24 mouse cellular contexts compared by ENCODE assay signal in the genomic region with DNA sequence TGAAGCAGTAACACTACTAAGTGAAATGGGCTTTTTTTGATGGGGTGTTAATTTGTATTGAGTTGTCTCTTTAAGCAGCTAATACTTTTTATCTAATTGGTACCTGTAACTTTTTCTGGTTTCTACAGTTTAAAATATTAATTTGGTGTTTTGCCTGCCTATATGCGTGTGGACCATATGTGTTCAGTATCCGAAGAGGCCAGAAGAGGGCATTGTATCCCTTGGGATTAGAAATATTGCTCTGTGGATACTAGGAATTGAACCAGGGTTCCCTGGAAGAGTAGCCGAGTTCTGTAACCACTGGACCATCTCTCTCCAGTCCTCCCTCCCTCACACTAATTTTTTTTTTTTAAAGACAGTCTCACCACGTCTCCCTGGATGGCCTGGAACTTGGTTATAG. TPM values are rescaled to one million over a fixed set of nuclear protein-coding genes. Genes with fewer than 3 reads are reported as not detected.
DNase-seq lines count a peak whose midpoint lies in the region; ATAC-seq and TF ChIP-seq lines count a peak whose summit lies in the region.
"Had no signal": no experiment of that assay in that cellular context is flagged by ENCODE, and none has a peak within 500 bp of the region (broad histone marks: within the 10 kb centered on the region; RNA-seq: fewer than 3 reads in every experiment).

No protein-coding gene starts in this region.

- peak; percentile 42 for TF ChIP-seq CTCF in intestine, postnatal 0 days (IDR thresholded peaks at IDR 0.05; ENCODE audit: low read depth)
- TF ChIP-seq CTCF in lung, embryonic 14.5 days (IDR thresholded peaks at IDR 0.05; ENCODE audit: low read depth): peak; percentile 26; the same call in 1 of the 2 replicates
- peak; percentile 55 for TF ChIP-seq CTCF in midbrain, postnatal 0 days (IDR thresholded peaks at IDR 0.05)

- H3K4me3 ChIP-seq in intestine, postnatal 0 days (ENCODE audit: low read depth, low read length): no peak overlapping the region
- no peak overlapping the region for H3K4me3 ChIP-seq in intestine, embryonic 15.5 days (replicated peaks)
- H3K4me3 ChIP-seq in lung, embryonic 14.5 days (ENCODE audit: low read depth, low read length): no peak overlapping the region
- H3K4me3 ChIP-seq in midbrain, postnatal 0 days (ENCODE audit: low read depth, low read length): no peak overlapping the region
- H3K4me3 ChIP-seq in midbrain, embryonic 15.5 days: no peak overlapping the region
- H3K4me3 ChIP-seq: erythroblast, embryonic 14.5 days; heart, embryonic 13.5 days; hindbrain, embryonic 15.5 days; limb, embryonic 10.5 days; limb, embryonic 15.5 days; midbrain, embryonic 13.5 days; myocyte; neural tube, embryonic 12.5 days had no signal

- no peak overlapping the region for H3K4me2 ChIP-seq in intestine, postnatal 0 days (replicated peaks; ENCODE audit: low read depth)
- no peak overlapping the region for H3K4me2 ChIP-seq in intestine, embryonic 15.5 days (replicated peaks)
- H3K4me2 ChIP-seq in lung, embryonic 14.5 days: no peak overlapping the region
- H3K4me2 ChIP-seq in midbrain, postnatal 0 days (ENCODE audit: low read depth, low read length, poor library complexity, severe bottlenecking): no peak overlapping the region
- no peak overlapping the region for H3K4me2 ChIP-seq in midbrain, embryonic 15.5 days
- H3K4me2 ChIP-seq: heart, embryonic 13.5 days; hindbrain, embryonic 15.5 days; limb, embryonic 15.5 days; midbrain, embryonic 13.5 days; neural tube, embryonic 12.5 days had no signal

- no peak overlapping the region for H3K27ac ChIP-seq in intestine, postnatal 0 days (ENCODE audit: low read depth, low read length)
- H3K27ac ChIP-seq in intestine, embryonic 15.5 days: no peak overlapping the region
- H3K27ac ChIP-seq in lung, embryonic 14.5 days (ENCODE audit: low read depth): no peak overlapping the region
- H3K27ac ChIP-seq in midbrain, postnatal 0 days (ENCODE audit: low read depth, low read length): no peak overlapping the region
- H3K27ac ChIP-seq in midbrain, embryonic 15.5 days: no peak overlapping the region
- H3K27ac ChIP-seq: heart, embryonic 13.5 days; hindbrain, embryonic 15.5 days; limb, embryonic 10.5 days; limb, embryonic 15.5 days; liver, embryonic 14.5 days; midbrain, embryonic 13.5 days; neural tube, embryonic 12.5 days had no signal

- H3K4me1 ChIP-seq in intestine, postnatal 0 days (replicated peaks; ENCODE audit: control insufficient read depth, insufficient read depth, low read length): 0 out of 2 replicates have a peak, but pooled peaks cover 4% of the 10 kb centered on the region
- 0 out of 2 replicates have a peak, but pooled peaks cover 12% of the 10 kb centered on the region for H3K4me1 ChIP-seq in intestine, embryonic 15.5 days (replicated peaks)
- H3K4me1 ChIP-seq in lung, embryonic 14.5 days (ENCODE audit: insufficient read depth): no peaks in the 10 kb centered on the region
- peaks cover 10% of the 10 kb centered on the region; the same call in 1 of the 2 replicates for H3K4me1 ChIP-seq in midbrain, postnatal 0 days (ENCODE audit: insufficient read depth, low read length)
- peaks cover 27% of the 10 kb centered on the region for H3K4me1 ChIP-seq in midbrain, embryonic 15.5 days

- H3K9ac ChIP-seq in intestine, postnatal 0 days (ENCODE audit: low read depth, low read length): no peak overlapping the region
- no peak overlapping the region for H3K9ac ChIP-seq in intestine, embryonic 15.5 days
- H3K9ac ChIP-seq in lung, embryonic 14.5 days: no peak overlapping the region
- no peak overlapping the region for H3K9ac ChIP-seq in midbrain, postnatal 0 days (replicated peaks; ENCODE audit: low read length, poor library complexity, severe bottlenecking)
- no peak overlapping the region for H3K9ac ChIP-seq in midbrain, embryonic 15.5 days
- H3K9ac ChIP-seq: heart, embryonic 13.5 days; hindbrain, embryonic 15.5 days; limb, embryonic 15.5 days; liver, embryonic 14.5 days; midbrain, embryonic 13.5 days had no signal

- no peaks in the 10 kb centered on the region for H3K27me3 ChIP-seq in intestine, postnatal 0 days (replicated peaks; ENCODE audit: control insufficient read depth, insufficient read depth, low read length)
- no peaks in the 10 kb centered on the region; the same call in 1 of the 2 replicates for H3K27me3 ChIP-seq in intestine, embryonic 15.5 days (replicated peaks)
- 0 out of 2 replicates have a peak, but pooled peaks cover 12% of the 10 kb centered on the region for H3K27me3 ChIP-seq in lung, embryonic 14.5 days (ENCODE audit: insufficient read depth, low read length)
- H3K27me3 ChIP-seq in midbrain, postnatal 0 days (ENCODE audit: insufficient read depth, low read length): no peaks in the 10 kb centered on the region
- no peaks in the 10 kb centered on the region; the same call in 1 of the 2 replicates for H3K27me3 ChIP-seq in midbrain, embryonic 15.5 days (replicated peaks)
- H3K27me3 ChIP-seq: hindbrain, embryonic 15.5 days had no signal

- ATAC-seq in intestine, postnatal 0 days: no peak
- ATAC-seq in intestine, embryonic 15.5 days: no peak
- ATAC-seq in lung, embryonic 14.5 days (ENCODE audit: insufficient read depth): no peak
- no peak for ATAC-seq in midbrain, postnatal 0 days (ENCODE audit: low FRiP score)
- ATAC-seq in midbrain, embryonic 15.5 days (replicated peaks): no peak
- ATAC-seq: midbrain, embryonic 13.5 days had no signal

- WGBS in intestine, postnatal 0 days: 50% methylated on average over 4 of the region's 4 CpGs
- 61% methylated on average over 4 of the region's 4 CpGs for WGBS in intestine, embryonic 15.5 days
- WGBS in lung, embryonic 14.5 days: 47% methylated on average over 4 of the region's 4 CpGs
- 56% methylated on average over 4 of the region's 4 CpGs for WGBS in midbrain, postnatal 0 days
- WGBS in midbrain, embryonic 15.5 days: 54% methylated on average over 4 of the region's 4 CpGs

- no peaks in the 10 kb centered on the region for H3K9me3 ChIP-seq in intestine, postnatal 0 days (ENCODE audit: control insufficient read depth)
- no peaks in the 10 kb centered on the region for H3K9me3 ChIP-seq in intestine, embryonic 15.5 days
- no peaks in the 10 kb centered on the region for H3K9me3 ChIP-seq in lung, embryonic 14.5 days (ENCODE audit: low read depth, low read length)
- H3K9me3 ChIP-seq in midbrain, postnatal 0 days (ENCODE audit: low read length): no peaks in the 10 kb centered on the region
- no peaks in the 10 kb centered on the region for H3K9me3 ChIP-seq in midbrain, embryonic 15.5 days
- H3K9me3 ChIP-seq: heart, embryonic 13.5 days; hindbrain, embryonic 15.5 days; limb, embryonic 10.5 days; limb, embryonic 15.5 days; midbrain, embryonic 13.5 days; neural tube, embryonic 12.5 days had no signal

- DNase-seq in lung, embryonic 14.5 days: peak; percentile 21
- DNase-seq in lung, postnatal 14 days: no peak
- DNase-seq in midbrain, postnatal 0 days (ENCODE audit: low spot score): no peak
- no peak for DNase-seq in right cerebral cortex, postnatal 36 days (ENCODE audit: low spot score in 2 of 2)
- DNase-seq: adrenal gland, postnatal 14 days; cerebellum, adult 18-20 months; cerebellum, postnatal 10 days; gastrocnemius, postnatal 10 days; heart, postnatal 10 days; kidney, adult 9 months; kidney, postnatal 14 days had no signal

- H3K36me3 ChIP-seq in intestine, postnatal 0 days (ENCODE audit: control insufficient read depth, insufficient read depth): no peaks in the 10 kb centered on the region
- no peaks in the 10 kb centered on the region for H3K36me3 ChIP-seq in intestine, embryonic 15.5 days
- H3K36me3 ChIP-seq in lung, embryonic 14.5 days (ENCODE audit: insufficient read depth): no peaks in the 10 kb centered on the region
- peaks cover 4% of the 10 kb centered on the region; the same call in 1 of the 2 replicates for H3K36me3 ChIP-seq in midbrain, postnatal 0 days (ENCODE audit: insufficient read depth, low read length)
- peaks cover 4% of the 10 kb centered on the region; the same call in 1 of the 2 replicates for H3K36me3 ChIP-seq in midbrain, embryonic 15.5 days (replicated peaks)
- H3K36me3 ChIP-seq: heart, embryonic 13.5 days; hindbrain, embryonic 15.5 days; limb, embryonic 10.5 days; neural tube, embryonic 12.5 days had no signal

RNA-seq across cellular contexts. Expression of a gene that starts 22.6 kb away (rescaled TPM):
- polyA plus RNA-seq in intestine, postnatal 0 days (2015; fragmentation: Nextera tagmentation; extraction: Ambion mirVana): 16.1 and 18.8 TPM in 2 replicates
- 14.0 and 14.1 TPM in 2 replicates for polyA plus RNA-seq in intestine, embryonic 15.5 days (2015; fragmentation: Nextera tagmentation; extraction: Ambion mirVana)
- 17.0 and 17.4 TPM in 2 replicates for polyA plus RNA-seq in lung, embryonic 14.5 days (2014; fragmentation: Nextera tagmentation; extraction: Ambion mirVana)
- total RNA-seq in midbrain, postnatal 0 days (2014; rRNA removed): 11.9 and 15.4 TPM in 2 replicates
- 8.0 and 9.2 TPM in 2 replicates for polyA plus RNA-seq in midbrain, postnatal 0 days (2015; fragmentation: Nextera tagmentation; extraction: Ambion mirVana)
- 13.2 and 18.1 TPM in 2 replicates for polyA plus RNA-seq in midbrain, embryonic 15.5 days (2015; fragmentation: Nextera tagmentation; extraction: Ambion mirVana)
- total RNA-seq: common myeloid progenitor, adult 5-6 weeks had no signal
